Mouse (Mus musculus) lung, postnatal 0 days (tissue): Measurements from ENCODE around the gene Clmp. TPM values are rescaled to one million over a fixed set of nuclear protein-coding genes. Genes with fewer than 3 reads are reported as not detected.
"Not testable (repeated sequence)": the region's sequence is repeated elsewhere in the genome, so short reads cannot be mapped to it uniquely, and the experiment has no call there.

Experiments
- ATAC-seq: fragments of 200-750 bp; cut with Nextera tagmentation; 2 replicates; pipeline ENCODE4 v1.8.0; 2017; ENCODE audit warnings: moderate library complexity
- DNase-seq: peaks from one replicate; pipeline ENCODE4 v3.0.0-alpha.2; 2016; ENCODE audit warnings: low spot score
- H3K27ac ChIP-seq: fragments of 300-500 bp; sonication (generic); 2 replicates; pipeline ENCODE4 v1.5.1; 2014; ENCODE audit warnings: antibody characterized with exemption, mild to moderate bottlenecking, low read length, mixed read lengths
- H3K27me3 ChIP-seq: fragments of 300-500 bp; sonication (generic); replicated peaks from 2 replicates; pipeline ENCODE4 v1.6.1; 2014; ENCODE audit warnings: low read length, mixed read lengths; ENCODE audit not compliant: insufficient read depth
- H3K36me3 ChIP-seq: fragments of 300-500 bp; sonication (generic); 2 replicates; pipeline ENCODE4 v1.6.1; 2014; ENCODE audit warnings: low read length, mixed read lengths; ENCODE audit not compliant: insufficient read depth
- H3K4me1 ChIP-seq: fragments of 300-500 bp; sonication (generic); 2 replicates; pipeline ENCODE4 v1.6.1; 2014; ENCODE audit warnings: antibody characterized with exemption, low read depth, low read length, mixed read lengths; ENCODE audit not compliant: insufficient read depth
- H3K4me2 ChIP-seq: fragments of 300-500 bp; sonication (generic); replicated peaks from 2 replicates; pipeline ENCODE4 v1.6.1; 2014; ENCODE audit warnings: low read depth, mild to moderate bottlenecking, low read length, moderate library complexity, mixed read lengths
- H3K4me3 ChIP-seq: fragments of 300-500 bp; sonication (generic); 2 replicates; pipeline ENCODE4 v1.5.1; 2014; ENCODE audit warnings: low read depth, low read length
- H3K9ac ChIP-seq: fragments of 300-500 bp; sonication (generic); replicated peaks from 2 replicates; pipeline ENCODE4 v1.6.1; 2014; ENCODE audit warnings: low read depth, mild to moderate bottlenecking
- H3K9me3 ChIP-seq: fragments of 300-500 bp; sonication (generic); 2 replicates; pipeline ENCODE4 v1.6.1; 2016; ENCODE audit warnings: low read length, mixed read lengths
- CTCF ChIP-seq: IDR thresholded peaks from 2 replicates; pipeline ENCODE4 v1.5.1; 2016; ENCODE audit warnings: antibody characterized with exemption, mild to moderate bottlenecking
- EP300 ChIP-seq: IDR thresholded peaks from 2 replicates; pipeline ENCODE4 v1.6.1; 2016; ENCODE audit warnings: antibody characterized with exemption, mild to moderate bottlenecking, control low read depth
- WGBS: fragments of 180-500 bp; shearing (Covaris S2); extraction: QIAGEN DNeasy Blood & Tissue Kit; methylation state at CpG from one replicate; pipeline ENCODE4 v1.1.7; 2014; 5-methylcytosine and 5-hydroxymethylcytosine counted together
- polyA plus RNA-seq: library from polyadenylated mRNA; unstranded; fragments of >200 nt; fragmentation: Nextera tagmentation; extraction: Ambion mirVana; gene quantifications from 2 replicates; pipeline ENCODE4 v1.2.1, GENCODE M21; 2015

Gene Clmp
- polyA plus RNA-seq, 1 experiment from 2014 or later: 12.5 TPM

GRCm38 (mm10) chr9:40765581-40765940, 79.8 kb downstream of the Clmp start:
- no peaks in the 10 kb centered on the region for H3K36me3 ChIP-seq
- 26% methylated on average over 12 of the region's 12 CpGs for WGBS
- peak overlapping the region; percentile 68; the same call in 1 of the 2 replicates for H3K27ac ChIP-seq
- peak; percentile 67 for TF ChIP-seq EP300
- TF ChIP-seq CTCF: no peak
- H3K27me3 ChIP-seq: no peaks in the 10 kb centered on the region
- no peaks in the 10 kb centered on the region for H3K4me1 ChIP-seq
- no peaks in the 10 kb centered on the region for H3K9me3 ChIP-seq
- no peak overlapping the region for H3K4me3 ChIP-seq
- peak overlapping the region; percentile 37; the same call in 1 of the 2 replicates for H3K4me2 ChIP-seq
- no peak overlapping the region for H3K9ac ChIP-seq
- DNase-seq (peak; percentile 91), ATAC-seq (peak; percentile 89)

- 55% methylated on average over 7 of the region's 7 CpGs for WGBS
- Histone ChIP-seq H3K4me3 (no peak overlapping the region), H3K27me3 (no peaks in the 10 kb centered on the region)
Observed at GRCm38 (mm10) chr9:40766058-40766605, 80.4 kb downstream of the Clmp start.

GRCm38 (mm10) chr9:40767946-40768345, 82.2 kb downstream of the Clmp start:
- no peak overlapping the region for H3K4me3 ChIP-seq
- no peak overlapping the region for H3K4me2 ChIP-seq
- H3K27me3 ChIP-seq: no peaks in the 10 kb centered on the region
- H3K9me3 ChIP-seq: no peaks in the 10 kb centered on the region
- H3K36me3 ChIP-seq: no peaks in the 10 kb centered on the region
- H3K27ac ChIP-seq: no peak overlapping the region
- ATAC-seq: no peak
- H3K4me1 ChIP-seq: no peaks in the 10 kb centered on the region
- DNase-seq: no peak
- H3K9ac ChIP-seq: no peak overlapping the region
- WGBS: 84% methylated on average over 4 of the region's 4 CpGs
- TF ChIP-seq EP300 (no peak), CTCF (no peak)

More at GRCm38 (mm10) chr9:40766058-40766605, 80.4 kb downstream of the Clmp start:
- ATAC-seq: peak; percentile 23
- 0 out of 2 replicates have a peak overlapping the region, but pooled peaks have one; percentile 37 for H3K4me2 ChIP-seq
- no peaks in the 10 kb centered on the region for H3K36me3 ChIP-seq
- no peak overlapping the region for H3K9ac ChIP-seq
- no peaks in the 10 kb centered on the region for H3K9me3 ChIP-seq
- peak; percentile 47 for DNase-seq
- no peaks in the 10 kb centered on the region for H3K4me1 ChIP-seq
- no peak for TF ChIP-seq CTCF
- 0 out of 2 replicates have a peak overlapping the region, but pooled peaks have one; percentile 1 for H3K27ac ChIP-seq

GRCm38 (mm10) chr9:40772246-40772645, 86.5 kb downstream of the Clmp start:
- WGBS: 73% methylated on average over 13 of the region's 13 CpGs
- no peak overlapping the region for H3K4me2 ChIP-seq
- ATAC-seq: no peak
- DNase-seq: no peak
- no peaks in the 10 kb centered on the region for H3K36me3 ChIP-seq
- no peaks in the 10 kb centered on the region for H3K4me1 ChIP-seq
- no peak overlapping the region for H3K9ac ChIP-seq
- TF ChIP-seq CTCF (no peak), EP300 (no peak)
- no peaks in the 10 kb centered on the region for H3K9me3 ChIP-seq
- H3K27ac ChIP-seq: no peak overlapping the region
- no peaks in the 10 kb centered on the region for H3K27me3 ChIP-seq
- H3K4me3 ChIP-seq: no peak overlapping the region

- not testable (repeated sequence) for H3K4me1 ChIP-seq, H3K36me3 ChIP-seq, H3K4me3 ChIP-seq, DNase-seq, H3K27me3 ChIP-seq, H3K4me2 ChIP-seq, H3K9me3 ChIP-seq, ATAC-seq, H3K9ac ChIP-seq
- WGBS: 79% methylated on average over 6 of the region's 6 CpGs
- H3K27ac ChIP-seq: 0 out of 2 replicates have a peak overlapping the region, but pooled peaks have one; percentile 14
Observed at GRCm38 (mm10) chr9:40773142-40773541, 87.4 kb downstream of the Clmp start.

- no peaks in the 10 kb centered on the region for H3K36me3 ChIP-seq
- no peak overlapping the region for H3K4me2 ChIP-seq
- WGBS: 59% methylated on average over 4 of the region's 4 CpGs
- no peak for DNase-seq
- no peaks in the 10 kb centered on the region for H3K4me1 ChIP-seq
- H3K4me3 ChIP-seq: no peak overlapping the region
- no peaks in the 10 kb centered on the region for H3K27me3 ChIP-seq
- no peaks in the 10 kb centered on the region for H3K9me3 ChIP-seq
- no peak for TF ChIP-seq CTCF
- TF ChIP-seq EP300: no peak
- H3K9ac ChIP-seq: no peak overlapping the region
- ATAC-seq: no peak
- no peak overlapping the region for H3K27ac ChIP-seq
Observed at GRCm38 (mm10) chr9:40773869-40774268, 88.1 kb downstream of the Clmp start.

GRCm38 (mm10) chr9:40776044-40776443, 90.3 kb downstream of the Clmp start:
- Histone ChIP-seq H3K9me3 (no peaks in the 10 kb centered on the region), H3K27me3 (no peaks in the 10 kb centered on the region), H3K4me3 (no peak overlapping the region), H3K36me3 (no peaks in the 10 kb centered on the region), H3K4me2 (no peak overlapping the region), H3K9ac (no peak overlapping the region), H3K27ac (peak overlapping the region; percentile 44; the same call in 1 of the 2 replicates), H3K4me1 (no peaks in the 10 kb centered on the region)
- DNase-seq: no peak
- no peak for TF ChIP-seq EP300
- WGBS: 47% methylated on average over 1 of the region's 1 CpGs
- no peak for ATAC-seq
